In the genomic region with DNA sequence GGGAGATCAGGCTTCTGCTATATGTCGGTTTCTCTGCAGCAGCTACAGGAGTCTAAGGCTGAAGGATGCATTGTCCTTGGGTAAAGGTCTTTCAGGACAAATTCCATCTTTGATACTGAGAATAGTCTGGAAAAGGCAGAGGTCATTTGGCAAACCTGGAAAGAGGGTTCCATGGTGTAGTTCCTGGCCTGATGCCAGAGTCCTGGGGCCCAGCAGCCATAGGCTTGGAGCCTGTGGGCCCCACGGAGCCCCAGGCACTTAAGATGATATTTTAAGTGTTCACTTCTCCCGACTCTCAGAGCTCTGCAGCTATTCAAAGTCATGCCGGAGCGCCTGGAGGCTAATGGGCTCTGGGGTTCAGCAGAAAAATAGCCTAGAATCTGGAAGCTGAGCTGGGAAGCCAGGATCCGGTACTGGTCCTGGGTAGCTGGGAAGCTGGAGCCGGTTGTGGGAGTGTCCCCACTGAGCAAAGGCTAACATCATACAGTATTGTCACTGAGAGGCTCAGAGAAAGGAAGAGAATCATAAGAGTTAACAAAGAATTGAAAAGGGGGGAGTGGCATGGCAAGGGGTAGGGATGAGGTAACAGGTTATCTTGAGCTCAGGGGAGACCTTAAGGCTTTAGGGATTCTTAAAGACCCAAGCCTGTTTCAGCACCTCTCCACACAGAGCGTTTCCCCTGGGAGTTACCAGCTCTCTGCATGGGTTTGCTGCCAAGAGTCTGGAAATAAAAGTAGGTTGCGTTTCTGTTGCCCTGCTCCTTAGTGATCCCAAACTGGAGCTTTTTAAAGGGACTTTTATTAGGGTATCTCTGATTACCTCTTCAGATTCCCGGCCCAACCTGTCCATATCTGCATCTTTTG, we compare ENCODE assay signal across 14 mouse cellular contexts.
DNase-seq lines count a peak whose midpoint lies in the region; ATAC-seq and TF ChIP-seq lines count a peak whose summit lies in the region.
"Had no signal": no experiment of that assay in that cellular context is flagged by ENCODE, and none has a peak within 500 bp of the region (broad histone marks: within the 10 kb centered on the region; RNA-seq: fewer than 3 reads in every experiment).

No protein-coding gene starts in this region.

- no peak overlapping the region for H3K9ac ChIP-seq in embryonic facial prominence, embryonic 14.5 days (ENCODE audit: low read depth, low read length)
- no peak overlapping the region for H3K9ac ChIP-seq in kidney, embryonic 16.5 days (replicated peaks; ENCODE audit: low read length)
- 0 out of 2 replicates have a peak overlapping the region, but pooled peaks have one; percentile 0 for H3K9ac ChIP-seq in heart, postnatal 0 days (replicated peaks; ENCODE audit: low read depth, low read length)
- no peak overlapping the region for H3K9ac ChIP-seq in forebrain, embryonic 12.5 days
- H3K9ac ChIP-seq: embryonic facial prominence, embryonic 13.5 days had no signal

- no peak overlapping the region for H3K27ac ChIP-seq in embryonic facial prominence, embryonic 14.5 days (replicated peaks; ENCODE audit: low read depth, low read length)
- H3K27ac ChIP-seq in embryonic facial prominence, embryonic 10.5 days (replicated peaks): no peak overlapping the region
- H3K27ac ChIP-seq in kidney, embryonic 16.5 days (ENCODE audit: low read length): no peak overlapping the region
- peak overlapping the region; percentile 85 for H3K27ac ChIP-seq in heart, postnatal 0 days (ENCODE audit: low read depth)
- no peak overlapping the region for H3K27ac ChIP-seq in forebrain, embryonic 12.5 days
- H3K27ac ChIP-seq: embryonic facial prominence, embryonic 13.5 days; gastrocnemius, adult 2 months had no signal

- TF ChIP-seq EP300 in heart, postnatal 0 days (IDR thresholded peaks at IDR 0.05; ENCODE audit: low read depth): no peak

- no peak overlapping the region for H3K4me2 ChIP-seq in embryonic facial prominence, embryonic 14.5 days (ENCODE audit: low read depth, low read length)
- no peak overlapping the region for H3K4me2 ChIP-seq in kidney, embryonic 16.5 days (replicated peaks; ENCODE audit: low read depth, low read length)
- H3K4me2 ChIP-seq in heart, postnatal 0 days (ENCODE audit: low read depth, low read length): peak overlapping the region; percentile 11; the same call in 1 of the 2 replicates
- no peak overlapping the region for H3K4me2 ChIP-seq in forebrain, embryonic 12.5 days
- H3K4me2 ChIP-seq: embryonic facial prominence, embryonic 13.5 days had no signal

- H3K36me3 ChIP-seq in embryonic facial prominence, embryonic 14.5 days (ENCODE audit: control insufficient read depth, insufficient read depth, low read length): no peaks in the 10 kb centered on the region
- H3K36me3 ChIP-seq in embryonic facial prominence, embryonic 10.5 days (replicated peaks): no peaks in the 10 kb centered on the region
- H3K36me3 ChIP-seq in kidney, embryonic 16.5 days (ENCODE audit: insufficient read depth, low read length): no peaks in the 10 kb centered on the region
- no peaks in the 10 kb centered on the region for H3K36me3 ChIP-seq in heart, postnatal 0 days (replicated peaks; ENCODE audit: control insufficient read depth, insufficient read depth, low read length)
- no peaks in the 10 kb centered on the region for H3K36me3 ChIP-seq in forebrain, embryonic 12.5 days (replicated peaks)
- H3K36me3 ChIP-seq: embryonic facial prominence, embryonic 13.5 days had no signal

- H3K4me3 ChIP-seq in embryonic facial prominence, embryonic 14.5 days (ENCODE audit: low read depth, low read length): no peak overlapping the region
- no peak overlapping the region for H3K4me3 ChIP-seq in embryonic facial prominence, embryonic 10.5 days
- no peak overlapping the region for H3K4me3 ChIP-seq in kidney, embryonic 16.5 days (ENCODE audit: low read length)
- H3K4me3 ChIP-seq in heart, postnatal 0 days (ENCODE audit: low read depth, low read length): no peak overlapping the region
- no peak overlapping the region for H3K4me3 ChIP-seq in forebrain, embryonic 12.5 days (replicated peaks)
- H3K4me3 ChIP-seq: embryonic facial prominence, embryonic 13.5 days; gastrocnemius, adult 2 months had no signal

- ATAC-seq in embryonic facial prominence, embryonic 14.5 days (ENCODE audit: low read depth): peak; percentile 56
- no peak for ATAC-seq in kidney, embryonic 16.5 days (ENCODE audit: low FRiP score, low TSS enrichment)
- peak; percentile 52 for ATAC-seq in heart, postnatal 0 days (ENCODE audit: insufficient read depth, low read depth)
- no peak for ATAC-seq in forebrain, embryonic 12.5 days (ENCODE audit: low FRiP score)
- no peak for ATAC-seq in megakaryocyte progenitor cell, adult 5-6 weeks (replicated peaks; ENCODE audit: poor library complexity)
- ATAC-seq: midbrain, embryonic 16.5 days had no signal

- DNase-seq in embryonic facial prominence, embryonic 14.5 days (ENCODE audit: low spot score): peak; percentile 53
- no peak for DNase-seq in embryonic facial prominence, embryonic 10.5 days (ENCODE audit: low spot score)
- peak; percentile 40 for DNase-seq in kidney, adult 18-20 months
- peak; percentile 65 for DNase-seq in heart, postnatal 0 days (ENCODE audit: low spot score)
- DNase-seq in kidney, postnatal 14 days: peak; percentile 57
- DNase-seq: cerebellum, postnatal 36 days; gastrocnemius, adult 2 months; layer of hippocampus, postnatal 36 days; lung, adult 18-20 months had no signal

- WGBS in embryonic facial prominence, embryonic 14.5 days: 41% methylated on average over 10 of the region's 10 CpGs
- WGBS in embryonic facial prominence, embryonic 10.5 days: 68% methylated on average over 10 of the region's 10 CpGs
- WGBS in kidney, embryonic 16.5 days: 60% methylated on average over 10 of the region's 10 CpGs
- WGBS in heart, postnatal 0 days: 20% methylated on average over 10 of the region's 10 CpGs
- 65% methylated on average over 10 of the region's 10 CpGs for WGBS in forebrain, embryonic 12.5 days

- H3K4me1 ChIP-seq in embryonic facial prominence, embryonic 14.5 days (ENCODE audit: control insufficient read depth, insufficient read depth, low read length): no peaks in the 10 kb centered on the region; the same call in 1 of the 2 replicates
- H3K4me1 ChIP-seq in embryonic facial prominence, embryonic 10.5 days: peaks cover 21% of the 10 kb centered on the region
- H3K4me1 ChIP-seq in kidney, embryonic 16.5 days (ENCODE audit: insufficient read depth, low read length): peaks cover 9% of the 10 kb centered on the region
- H3K4me1 ChIP-seq in heart, postnatal 0 days (ENCODE audit: control insufficient read depth, insufficient read depth): peaks cover 5% of the 10 kb centered on the region
- peaks cover 10% of the 10 kb centered on the region for H3K4me1 ChIP-seq in forebrain, embryonic 12.5 days

- H3K9me3 ChIP-seq in embryonic facial prominence, embryonic 14.5 days (ENCODE audit: control insufficient read depth, low read length): no peaks in the 10 kb centered on the region
- H3K9me3 ChIP-seq in embryonic facial prominence, embryonic 10.5 days: 0 out of 2 replicates have a peak, but pooled peaks cover 2% of the 10 kb centered on the region
- no peaks in the 10 kb centered on the region for H3K9me3 ChIP-seq in kidney, embryonic 16.5 days (ENCODE audit: low read length)
- H3K9me3 ChIP-seq in heart, postnatal 0 days (replicated peaks; ENCODE audit: control insufficient read depth, low read length): no peaks in the 10 kb centered on the region
- H3K9me3 ChIP-seq in forebrain, embryonic 12.5 days: no peaks in the 10 kb centered on the region
- H3K9me3 ChIP-seq: embryonic facial prominence, embryonic 13.5 days had no signal

- no peaks in the 10 kb centered on the region for H3K27me3 ChIP-seq in embryonic facial prominence, embryonic 14.5 days (replicated peaks; ENCODE audit: control insufficient read depth, insufficient read depth, low read length)
- H3K27me3 ChIP-seq in embryonic facial prominence, embryonic 10.5 days (replicated peaks; ENCODE audit: low read depth, poor library complexity, severe bottlenecking): no peaks in the 10 kb centered on the region
- no peaks in the 10 kb centered on the region for H3K27me3 ChIP-seq in kidney, embryonic 16.5 days (ENCODE audit: insufficient read depth, low read length)
- H3K27me3 ChIP-seq in heart, postnatal 0 days (ENCODE audit: control insufficient read depth, insufficient read depth, low read length): no peaks in the 10 kb centered on the region
- H3K27me3 ChIP-seq in forebrain, embryonic 12.5 days: no peaks in the 10 kb centered on the region; the same call in 1 of the 2 replicates
- H3K27me3 ChIP-seq: embryonic facial prominence, embryonic 13.5 days had no signal

- TF ChIP-seq CTCF in heart, postnatal 0 days (IDR thresholded peaks at IDR 0.05; ENCODE audit: low read depth): no peak

Comparison
In these comparisons a context has a peak if more than half of its experiments do, and no peak if none do; other contexts are left out.
1. ATAC-seq: peak in embryonic facial prominence, embryonic 14.5 days (single experiment) and heart, postnatal 0 days (single experiment); none in kidney, embryonic 16.5 days (single experiment), forebrain, embryonic 12.5 days (single experiment) and megakaryocyte progenitor cell, adult 5-6 weeks (single experiment).